Mouse (Mus musculus) ES-E14 (cell line): ENCODE results near the gene Clstn1. TPM values are rescaled to one million over a fixed set of nuclear protein-coding genes. Genes with fewer than 3 reads are reported as not detected.

Source experiments
- DNase-seq: peaks from one replicate; pipeline ENCODE4 v3.0.0-alpha.2; 2013; ENCODE audit warnings: low read depth, low spot score
- H3K27ac ChIP-seq: 2 replicates; pipeline ENCODE4 v1.5.1; 2012; ENCODE audit warnings: low read depth, mild to moderate bottlenecking, low read length, moderate library complexity, mixed read lengths; ENCODE audit not compliant: poor library complexity, insufficient read depth, severe bottlenecking
- H3K36me3 ChIP-seq: 2 replicates; pipeline ENCODE4 v1.6.1; 2012; ENCODE audit warnings: mild to moderate bottlenecking, low read length, moderate library complexity, mixed read lengths; ENCODE audit not compliant: control insufficient read depth, poor library complexity, insufficient read depth, severe bottlenecking
- H3K4me1 ChIP-seq, 2 experiments: fragments of 150-350 bp in 1 of 2; sonication (generic) in 1 of 2; 2 replicates each; pipeline ENCODE4 v1.6.1; 2012; ENCODE audit warnings: low read length in 2 of 2, mild to moderate bottlenecking in 1 of 2, mixed read lengths in 1 of 2; ENCODE audit not compliant: control insufficient read depth in 2 of 2, insufficient read depth in 2 of 2, poor library complexity in 1 of 2
- H3K4me3 ChIP-seq, 2 experiments: fragments of 150-350 bp in 1 of 2; sonication (generic) in 1 of 2; 2 replicates each; pipeline ENCODE4 v1.5.1; 2012; ENCODE audit warnings: low read length in 2 of 2, low read depth in 1 of 2, mild to moderate bottlenecking in 1 of 2, mixed read lengths in 1 of 2; ENCODE audit not compliant: insufficient read depth in 1 of 2, poor library complexity in 1 of 2, severe bottlenecking in 1 of 2
- H3K9ac ChIP-seq: 2 replicates; pipeline ENCODE4 v1.6.1; 2012; ENCODE audit warnings: low read depth, mild to moderate bottlenecking, low read length, mixed read lengths; ENCODE audit not compliant: poor library complexity, insufficient read depth, severe bottlenecking
- H3K9me3 ChIP-seq: fragments of 150-350 bp; sonication (generic); 2 replicates; pipeline ENCODE4 v1.6.1; 2012; ENCODE audit warnings: low read depth, mild to moderate bottlenecking, low read length; ENCODE audit not compliant: control insufficient read depth, insufficient read depth
- CHD2 ChIP-seq: IDR thresholded peaks from 2 replicates; pipeline ENCODE4 v1.6.1; 2014; ENCODE audit warnings: mild to moderate bottlenecking, low read depth, low read length, inconsistent platforms
- HCFC1 ChIP-seq: IDR thresholded peaks from 2 replicates; pipeline ENCODE4 v1.6.1; 2012; ENCODE audit warnings: low read length, inconsistent platforms, borderline replicate concordance; ENCODE audit not compliant: insufficient read depth
- MAFK ChIP-seq: IDR thresholded peaks from 2 replicates; pipeline ENCODE4 v1.6.1; 2014; ENCODE audit warnings: mild to moderate bottlenecking, low read depth, low read length, inconsistent platforms; ENCODE audit not compliant: insufficient read depth
- ZC3H11A ChIP-seq: IDR thresholded peaks from 2 replicates; pipeline ENCODE4 v1.6.1; 2012; ENCODE audit warnings: low read depth, mild to moderate bottlenecking, inconsistent platforms, low read length, borderline replicate concordance
- ZNF384 ChIP-seq: IDR thresholded peaks from 2 replicates; pipeline ENCODE4 v1.6.1; 2012; ENCODE audit warnings: low read depth, low read length, inconsistent platforms
- in situ Hi-C, 2 experiments: fragments of 600-800 bp; cut with MboI; formaldehyde crosslinking; loops; one replicate each; pipeline ENCODE4 v1.15.1; 2025; ENCODE audit warnings: low sequenced_read_pairs in 2 of 2, inconsistent platforms in 1 of 2; ENCODE audit not compliant: unreplicated experiment in 2 of 2
- total RNA-seq: library from RNA; depleted of rRNA; stranded (reverse); fragments of 300-350 nt; gene quantifications from 2 replicates; pipeline ENCODE4 v1.2.3, GENCODE M21; 2012

Clstn1 gene
- total RNA-seq, 1 experiment = 115 TPM

DNA sequence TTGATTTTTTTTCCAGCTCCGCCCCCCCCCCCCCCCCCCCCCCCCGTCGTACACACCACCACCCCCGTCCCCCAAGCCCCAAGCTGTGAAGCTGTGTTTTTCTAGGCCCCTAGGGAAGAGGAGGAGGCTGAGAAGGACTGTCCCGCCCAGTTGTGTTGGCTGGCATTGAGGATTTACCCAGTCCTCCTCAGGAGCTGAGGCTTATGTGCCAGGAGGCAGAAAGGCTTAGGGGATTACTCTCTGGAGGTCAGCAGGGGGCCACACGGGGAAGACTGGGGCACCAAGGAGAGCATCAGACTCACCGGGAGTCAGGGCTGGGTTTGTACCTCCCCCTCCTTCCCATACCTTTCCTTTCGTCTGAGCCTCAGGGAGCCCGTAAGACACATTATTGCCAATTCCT lies 13.8 kb upstream of the Clstn1 start:
- in situ Hi-C loops = no loop called here
- no peak overlapping the region for H3K4me3 ChIP-seq
- H3K4me1 ChIP-seq = peaks cover 1 to 20% of the 10 kb centered on the region in 2 experiments; a peak in 2 of 4 replicates
- no peak for TF ChIP-seq MAFK
- no peak for TF ChIP-seq ZNF384
- no peak for TF ChIP-seq HCFC1
- TF ChIP-seq CHD2 = no peak
- no peak overlapping the region for H3K9ac ChIP-seq
- H3K27ac ChIP-seq = no peak overlapping the region
- no peak for DNase-seq
- H3K36me3 ChIP-seq = no peaks in the 10 kb centered on the region
- H3K9me3 ChIP-seq = no peaks in the 10 kb centered on the region

DNA sequence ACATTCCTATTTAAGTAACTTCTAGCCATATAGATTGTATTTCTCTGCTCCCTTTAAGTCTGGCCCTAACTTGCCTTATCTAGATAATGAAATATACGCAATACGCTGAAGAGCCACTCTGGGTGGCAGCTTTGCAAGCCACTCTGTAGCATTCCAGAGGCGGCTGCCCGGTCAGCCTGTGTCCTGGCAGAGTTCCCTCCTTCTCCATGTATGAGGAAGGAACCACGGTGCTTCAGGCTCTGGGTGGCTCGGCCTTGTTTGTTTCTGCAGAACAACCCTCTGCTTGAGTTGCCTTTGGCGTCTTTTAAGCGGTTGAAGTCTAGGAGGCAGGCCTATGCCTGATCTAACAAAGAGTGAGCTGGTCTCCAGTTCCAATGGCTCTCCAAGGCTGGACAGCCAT lies 13.4 kb upstream of the Clstn1 start:
- no peak overlapping the region for H3K27ac ChIP-seq

GRCm38 (mm10) chr4:149574391-149574821 lies 11.9 kb upstream of the Clstn1 start:
- no peaks in the 10 kb centered on the region for H3K36me3 ChIP-seq
- in situ Hi-C loops = no loop called here
- H3K4me3 ChIP-seq = peak overlapping the region; percentile 51
- peak overlapping the region; percentile 75 for H3K9ac ChIP-seq
- no peaks in the 10 kb centered on the region for H3K9me3 ChIP-seq
- peak; percentile 59 for DNase-seq
- peaks cover 1 to 15% of the 10 kb centered on the region in 2 experiments; a peak in 2 of 4 replicates for H3K4me1 ChIP-seq
- no peak for TF ChIP-seq MAFK
- no peak for TF ChIP-seq CHD2
- no peak for TF ChIP-seq ZNF384
- no peak for TF ChIP-seq HCFC1
- no peak for TF ChIP-seq ZC3H11A
- no peak overlapping the region for H3K27ac ChIP-seq

More for the DNA sequence above, 13.4 kb upstream of the Clstn1 start:
- TF ChIP-seq ZNF384 (no peak), HCFC1 (no peak), MAFK (no peak), ZC3H11A (no peak), CHD2 (no peak)
- no peak for DNase-seq
- no peaks in the 10 kb centered on the region for H3K9me3 ChIP-seq
- H3K9ac ChIP-seq = no peak overlapping the region
- H3K4me3 ChIP-seq = no peak overlapping the region
- H3K4me1 ChIP-seq = peaks cover 1 to 17% of the 10 kb centered on the region in 2 experiments; a peak in 2 of 4 replicates
- in situ Hi-C loops = no loop called here
- no peaks in the 10 kb centered on the region for H3K36me3 ChIP-seq

- no peak for TF ChIP-seq MAFK
- no peak for TF ChIP-seq ZNF384
- no peak for TF ChIP-seq ZC3H11A
- no peak for TF ChIP-seq HCFC1
- peaks cover 1 to 15% of the 10 kb centered on the region in 2 experiments; a peak in 2 of 4 replicates for H3K4me1 ChIP-seq
- H3K36me3 ChIP-seq = no peaks in the 10 kb centered on the region
- H3K9me3 ChIP-seq = no peaks in the 10 kb centered on the region
- H3K9ac ChIP-seq = no peak overlapping the region
- H3K4me3 ChIP-seq = no peak overlapping the region
- DNase-seq = no peak
- in situ Hi-C loops = no loop called here
- no peak overlapping the region for H3K27ac ChIP-seq
These were observed 10.2 kb upstream of the Clstn1 start for GRCm38 (mm10) chr4:149576061-149576460.

DNA sequence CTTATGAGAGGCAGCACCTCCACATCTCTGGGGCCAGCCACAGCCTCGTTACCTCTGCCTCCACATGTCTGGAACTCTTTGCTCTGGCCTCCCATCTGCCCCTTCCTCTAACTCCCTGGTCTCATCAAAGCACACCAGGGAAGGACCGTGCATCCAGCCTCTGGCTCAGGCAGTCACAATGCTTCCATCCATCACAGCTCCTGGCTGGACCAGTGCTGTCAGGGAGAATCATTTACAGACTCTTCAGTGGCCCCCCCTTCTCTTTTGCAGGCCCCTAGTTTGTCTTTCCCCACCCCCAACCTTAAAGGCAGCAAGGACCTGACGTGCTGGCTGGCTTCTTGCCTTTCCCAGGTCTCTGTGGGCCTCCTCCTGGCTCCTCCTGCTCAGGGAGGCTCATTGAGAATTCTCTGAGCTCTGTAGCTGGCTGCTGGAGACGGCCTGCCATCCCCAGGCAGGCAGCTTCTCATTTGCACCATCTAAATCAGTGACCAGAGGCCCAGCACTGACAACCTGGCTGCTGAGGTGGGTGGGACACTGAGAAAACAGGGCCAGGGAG lies 9.2 kb upstream of the Clstn1 start:
- in situ Hi-C loops = no loop called here
- Histone ChIP-seq H3K36me3 (no peaks in the 10 kb centered on the region), H3K27ac (no peak overlapping the region), H3K4me3 (no peak overlapping the region), H3K9me3 (no peaks in the 10 kb centered on the region), H3K4me1 (peaks cover 0 to 12% of the 10 kb centered on the region in 2 experiments; a peak in 1 of 4 replicates), H3K9ac (no peak overlapping the region)
- DNase-seq = no peak
- no peak for TF ChIP-seq ZC3H11A
- TF ChIP-seq CHD2 = no peak
- no peak for TF ChIP-seq ZNF384
- no peak for TF ChIP-seq HCFC1
- no peak for TF ChIP-seq MAFK
